Mouse (Mus musculus) embryonic facial prominence, embryonic 12.5 days (tissue): ENCODE measurements around the gene Disc1. TPM values are rescaled to one million over a fixed set of nuclear protein-coding genes. Genes with fewer than 3 reads are reported as not detected.

Experiments used
- ATAC-seq: fragments of 200-750 bp; cut with Nextera tagmentation; 2 replicates; pipeline ENCODE4 v1.8.0; 2017; ENCODE audit not compliant: insufficient number of reproducible peaks, insufficient read depth, low FRiP score, low TSS enrichment
- H3K27ac ChIP-seq: fragments of 300-500 bp; sonication (generic); 2 replicates; pipeline ENCODE4 v1.5.1; 2016; ENCODE audit warnings: mild to moderate bottlenecking
- H3K27me3 ChIP-seq: fragments of 300-500 bp; sonication (generic); 2 replicates; pipeline ENCODE4 v1.6.1; 2016; ENCODE audit warnings: mild to moderate bottlenecking, moderate library complexity
- H3K36me3 ChIP-seq: fragments of 300-500 bp; sonication (generic); 2 replicates; pipeline ENCODE4 v1.6.1; 2016; ENCODE audit warnings: mild to moderate bottlenecking
- H3K4me1 ChIP-seq: fragments of 300-500 bp; sonication (generic); 2 replicates; pipeline ENCODE4 v1.6.1; 2016
- H3K4me2 ChIP-seq: fragments of 300-500 bp; sonication (generic); replicated peaks from 2 replicates; pipeline ENCODE4 v1.6.1; 2016; ENCODE audit warnings: mild to moderate bottlenecking, moderate library complexity
- H3K4me3 ChIP-seq: fragments of 300-500 bp; sonication (generic); 2 replicates; pipeline ENCODE4 v1.5.1; 2016; ENCODE audit warnings: mild to moderate bottlenecking
- H3K9ac ChIP-seq: fragments of 300-500 bp; sonication (generic); 2 replicates; pipeline ENCODE4 v1.6.1; 2016; ENCODE audit warnings: mild to moderate bottlenecking, moderate library complexity
- H3K9me3 ChIP-seq: fragments of 300-500 bp; sonication (generic); 2 replicates; pipeline ENCODE4 v1.6.1; 2016; ENCODE audit warnings: mild to moderate bottlenecking, moderate library complexity
- WGBS: fragments of 180-500 bp; shearing (Covaris S2); methylation state at CpG from one replicate; pipeline ENCODE4 v1.1.7; 2016; 5-methylcytosine and 5-hydroxymethylcytosine counted together
- microRNA-seq: library from miRNA; unstranded; fragments of <30 nt; microRNA quantifications from one replicate; pipeline ENCODE4, GENCODE M21; 2017
- polyA plus RNA-seq: library from polyadenylated mRNA; unstranded; fragments of >200 nt; fragmentation: Nextera tagmentation; extraction: Ambion mirVana; gene quantifications from 2 replicates; pipeline ENCODE4 v1.2.1, GENCODE M21; 2016

Disc1 gene
- polyA plus RNA-seq, 1 experiment from 2014 or later: 2.9 TPM

DNA sequence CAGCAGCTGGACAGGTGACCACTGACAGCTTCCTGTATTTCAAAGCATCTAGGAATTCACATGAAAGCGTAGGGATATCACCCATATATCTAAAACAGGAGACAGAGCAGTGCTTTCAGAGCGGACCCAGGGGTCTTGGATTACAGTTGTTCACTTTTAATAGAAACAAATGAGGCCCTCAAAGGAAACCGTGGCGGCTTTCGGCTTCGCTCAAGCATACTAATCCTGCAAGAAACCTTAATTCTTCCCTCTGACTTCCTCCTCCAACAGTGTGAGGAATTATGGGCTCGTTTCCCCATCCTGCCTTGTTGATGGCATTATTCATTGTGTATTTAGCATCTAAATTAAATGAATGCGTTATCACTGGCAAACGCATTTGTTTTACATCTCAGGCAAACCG is 252.7 kb downstream of the Disc1 start:
- WGBS: 78% methylated on average over 10 of the region's 10 CpGs

GRCm38 (mm10) chr8:125309985-125310384 is 256.0 kb downstream of the Disc1 start:
- 80% methylated on average over 14 of the region's 14 CpGs for WGBS
- Histone ChIP-seq H3K4me1 (peaks cover 33% of the 10 kb centered on the region), H3K9me3 (no peaks in the 10 kb centered on the region), H3K4me3 (no peak overlapping the region), H3K4me2 (no peak overlapping the region), H3K36me3 (no peaks in the 10 kb centered on the region), H3K9ac (no peak overlapping the region), H3K27ac (no peak overlapping the region), H3K27me3 (no peaks in the 10 kb centered on the region)
- ATAC-seq: no peak

More for the DNA sequence above, 252.7 kb downstream of the Disc1 start:
- no peak overlapping the region for H3K4me3 ChIP-seq
- H3K4me2 ChIP-seq: no peak overlapping the region
- no peak for ATAC-seq
- H3K36me3 ChIP-seq: no peaks in the 10 kb centered on the region
- no peak overlapping the region for H3K9ac ChIP-seq
- no peaks in the 10 kb centered on the region for H3K27me3 ChIP-seq
- H3K27ac ChIP-seq: no peak overlapping the region
- peaks cover 28% of the 10 kb centered on the region for H3K4me1 ChIP-seq
- H3K9me3 ChIP-seq: no peaks in the 10 kb centered on the region

Small RNAs within 50 kb of the gene (microRNA-seq; reads per million reads assigned to microRNA genes)
- gene Gm22197: not detected

Other genes starting within 250 kb of the Disc1 start
- gene Gnpat, start 191.2 kb upstream of the Disc1 start, polyA plus RNA-seq: 110 and 111 TPM in 2 replicates
- 53.5 and 59.4 TPM in 2 replicates for gene 2810004N23Rik, start 191.1 kb upstream of the Disc1 start, polyA plus RNA-seq
- 14.6 TPM in 2 replicates for gene Exoc8, start 156.5 kb upstream of the Disc1 start, polyA plus RNA-seq
- gene Sprtn, start 156.3 kb upstream of the Disc1 start, polyA plus RNA-seq: 12.7 and 13.3 TPM in 2 replicates
- 15.5 and 15.6 TPM in 2 replicates for gene Egln1, start 104.9 kb upstream of the Disc1 start, polyA plus RNA-seq
- gene Tsnax, start 41.2 kb upstream of the Disc1 start, polyA plus RNA-seq: 138 and 140 TPM in 2 replicates